In genomic region chr2:163788484-163788883, GRCm38 (mm10) we compare ENCODE assay signal across 8 mouse cellular contexts. TPM values are rescaled to one million over a fixed set of nuclear protein-coding genes. Genes with fewer than 3 reads are reported as not detected.
DNase-seq lines count a peak whose midpoint lies in the region; ATAC-seq and TF ChIP-seq lines count a peak whose summit lies in the region.

No protein-coding gene starts in this region.

- no peak for TF ChIP-seq POLR2A in thymus, adult 2 months (IDR thresholded peaks at IDR 0.05; ENCODE audit: control insufficient read depth, extremely low read depth, insufficient read depth, low read length, poor library complexity)

- no peaks in the 10 kb centered on the region for H3K4me1 ChIP-seq in midbrain, embryonic 10.5 days
- no peaks in the 10 kb centered on the region for H3K4me1 ChIP-seq in midbrain, embryonic 15.5 days
- no peaks in the 10 kb centered on the region for H3K4me1 ChIP-seq in embryonic facial prominence, embryonic 11.5 days (ENCODE audit: control insufficient read depth, insufficient read depth, low read length)
- H3K4me1 ChIP-seq in hindbrain, postnatal 0 days (ENCODE audit: insufficient read depth, low read length) = no peaks in the 10 kb centered on the region
- no peaks in the 10 kb centered on the region for H3K4me1 ChIP-seq in thymus, adult 2 months (replicated peaks; ENCODE audit: control insufficient read depth, insufficient read depth, low read length)

- DNase-seq in midbrain, embryonic 10.5 days (ENCODE audit: low spot score) = peak; percentile 47
- peak; percentile 74 to 82 for DNase-seq in adrenal gland, postnatal 36 days
- peak; percentile 74 for DNase-seq in embryonic facial prominence, embryonic 11.5 days (ENCODE audit: low spot score)
- peak; percentile 77 for DNase-seq in hindbrain, postnatal 0 days (ENCODE audit: low spot score)
- peak; percentile 67 to 75 for DNase-seq in left cerebral cortex, postnatal 10 days (ENCODE audit: extremely low spot score in 1 of 2, low spot score in 2 of 2)
- peak; percentile 53 for DNase-seq in naive thymus-derived CD4-positive, alpha-beta T cell, adult 2 months (ENCODE audit: low read depth)
- peak; percentile 65 for DNase-seq in thymus, adult 2 months

- H3K9ac ChIP-seq in midbrain, embryonic 15.5 days = no peak overlapping the region
- no peak overlapping the region for H3K9ac ChIP-seq in embryonic facial prominence, embryonic 11.5 days (replicated peaks; ENCODE audit: low read length)
- H3K9ac ChIP-seq in hindbrain, postnatal 0 days (replicated peaks; ENCODE audit: low read length) = no peak overlapping the region

- intact Hi-C loops in left cerebral cortex, postnatal 10 days (cut with DNase I) = loop anchor here (10.0 kb wide), 1 partner anchor 46 kb away; no protein-coding TSS in a partner anchor

- 82% methylated on average over 4 of the region's 4 CpGs for WGBS in midbrain, embryonic 10.5 days
- 76% methylated on average over 4 of the region's 4 CpGs for WGBS in midbrain, embryonic 15.5 days
- 80% methylated on average over 4 of the region's 4 CpGs for WGBS in embryonic facial prominence, embryonic 11.5 days
- WGBS in hindbrain, postnatal 0 days = 76% methylated on average over 4 of the region's 4 CpGs
- WGBS in thymus, adult 2 months = 65% methylated on average over 4 of the region's 4 CpGs

- no peak for ATAC-seq in midbrain, embryonic 15.5 days (replicated peaks)
- no peak; the same call in 1 of the 2 replicates for ATAC-seq in embryonic facial prominence, embryonic 11.5 days (replicated peaks; ENCODE audit: insufficient number of reproducible peaks, low FRiP score, low TSS enrichment, low read depth)
- peak; percentile 55; the same call in 1 of the 2 replicates for ATAC-seq in hindbrain, postnatal 0 days

- no peaks in the 10 kb centered on the region for H3K9me3 ChIP-seq in midbrain, embryonic 10.5 days (replicated peaks)
- no peaks in the 10 kb centered on the region for H3K9me3 ChIP-seq in midbrain, embryonic 15.5 days
- no peaks in the 10 kb centered on the region for H3K9me3 ChIP-seq in embryonic facial prominence, embryonic 11.5 days (replicated peaks; ENCODE audit: control insufficient read depth, low read length)
- H3K9me3 ChIP-seq in hindbrain, postnatal 0 days (ENCODE audit: low read length) = no peaks in the 10 kb centered on the region

- peak; percentile 79 for TF ChIP-seq CTCF in hindbrain, postnatal 0 days (IDR thresholded peaks at IDR 0.05; ENCODE audit: low read depth)
- TF ChIP-seq CTCF in thymus, adult 2 months (IDR thresholded peaks at IDR 0.05; ENCODE audit: borderline replicate concordance, control insufficient read depth, extremely low read depth, insufficient read depth, low read length, poor library complexity) = peak; percentile 55; the same call in 1 of the 2 replicates

- H3K27ac ChIP-seq in midbrain, embryonic 10.5 days (replicated peaks) = no peak overlapping the region
- no peak overlapping the region for H3K27ac ChIP-seq in midbrain, embryonic 15.5 days
- H3K27ac ChIP-seq in embryonic facial prominence, embryonic 11.5 days (replicated peaks; ENCODE audit: low read depth, low read length) = no peak overlapping the region
- no peak overlapping the region for H3K27ac ChIP-seq in hindbrain, postnatal 0 days
- no peak overlapping the region for H3K27ac ChIP-seq in thymus, adult 2 months (ENCODE audit: control insufficient read depth, insufficient read depth, low read length)

- 0 out of 2 replicates have a peak, but pooled peaks cover 12% of the 10 kb centered on the region for H3K27me3 ChIP-seq in midbrain, embryonic 10.5 days (ENCODE audit: low read depth, poor library complexity, severe bottlenecking)
- H3K27me3 ChIP-seq in midbrain, embryonic 15.5 days (replicated peaks) = no peaks in the 10 kb centered on the region
- H3K27me3 ChIP-seq in embryonic facial prominence, embryonic 11.5 days (ENCODE audit: control insufficient read depth, insufficient read depth, low read length) = no peaks in the 10 kb centered on the region
- H3K27me3 ChIP-seq in hindbrain, postnatal 0 days (ENCODE audit: insufficient read depth, low read length) = no peaks in the 10 kb centered on the region
- no peaks in the 10 kb centered on the region for H3K27me3 ChIP-seq in thymus, adult 2 months (ENCODE audit: control insufficient read depth, insufficient read depth, low read length)

- H3K36me3 ChIP-seq in midbrain, embryonic 10.5 days = no peaks in the 10 kb centered on the region
- no peaks in the 10 kb centered on the region for H3K36me3 ChIP-seq in midbrain, embryonic 15.5 days (replicated peaks)
- no peaks in the 10 kb centered on the region for H3K36me3 ChIP-seq in embryonic facial prominence, embryonic 11.5 days (replicated peaks; ENCODE audit: control insufficient read depth, insufficient read depth, low read depth, low read length)
- no peaks in the 10 kb centered on the region for H3K36me3 ChIP-seq in hindbrain, postnatal 0 days (ENCODE audit: insufficient read depth, low read length)
- H3K36me3 ChIP-seq in thymus, adult 2 months (ENCODE audit: control insufficient read depth, insufficient read depth, low read length) = no peaks in the 10 kb centered on the region

- no peak overlapping the region for H3K4me3 ChIP-seq in midbrain, embryonic 10.5 days
- no peak overlapping the region for H3K4me3 ChIP-seq in midbrain, embryonic 15.5 days
- H3K4me3 ChIP-seq in embryonic facial prominence, embryonic 11.5 days (ENCODE audit: low read depth, low read length) = no peak overlapping the region
- H3K4me3 ChIP-seq in hindbrain, postnatal 0 days (ENCODE audit: low read length) = no peak overlapping the region
- no peak overlapping the region for H3K4me3 ChIP-seq in thymus, adult 2 months (ENCODE audit: control insufficient read depth, insufficient read depth, low read length)

- H3K4me2 ChIP-seq in midbrain, embryonic 15.5 days = no peak overlapping the region
- H3K4me2 ChIP-seq in embryonic facial prominence, embryonic 11.5 days (ENCODE audit: low read depth, low read length) = no peak overlapping the region
- no peak overlapping the region for H3K4me2 ChIP-seq in hindbrain, postnatal 0 days (ENCODE audit: low read depth, low read length)

RNA-seq across cellular contexts. Expression of gene Ccn5, which starts 32.2 kb away (rescaled TPM):
- 0.39 and 0.60 TPM in 2 replicates for polyA plus RNA-seq in midbrain, embryonic 10.5 days (2016; fragmentation: Nextera tagmentation; extraction: Ambion mirVana)
- 0.28 and 0.68 TPM in 2 replicates for polyA plus RNA-seq in midbrain, embryonic 15.5 days (2015; fragmentation: Nextera tagmentation; extraction: Ambion mirVana)
- total RNA-seq in adrenal gland, postnatal 36 days (2021) = under 1 TPM in 1 of 2 experiments, not detected in 1; 0.63 TPM
- polyA plus RNA-seq in embryonic facial prominence, embryonic 11.5 days (2014; fragmentation: Nextera tagmentation; extraction: Ambion mirVana) = 0.71 TPM in 1 of 2 replicates, not detected in the other
- 0.58 TPM in 1 of 2 replicates, not detected in the other for total RNA-seq in hindbrain, postnatal 0 days (2014; rRNA removed)
- 0.20 and 0.33 TPM in 2 replicates for polyA plus RNA-seq in hindbrain, postnatal 0 days (2015; fragmentation: Nextera tagmentation; extraction: Ambion mirVana)
- under 1 TPM in 1 of 2 experiments, not detected in 1; 0.32 TPM for total RNA-seq in left cerebral cortex, postnatal 10 days (2021)
- polyA plus RNA-seq in thymus, adult 2 months (2012; rRNA removed) = 1.7 and 2.1 TPM in 2 replicates

RNA-seq across cellular contexts. Expression of gene Ada, which starts 38.4 kb away (rescaled TPM):
- 9.1 and 10.0 TPM in 2 replicates for polyA plus RNA-seq in midbrain, embryonic 10.5 days (2016; fragmentation: Nextera tagmentation; extraction: Ambion mirVana)
- 3.9 TPM in 2 replicates for polyA plus RNA-seq in midbrain, embryonic 15.5 days (2015; fragmentation: Nextera tagmentation; extraction: Ambion mirVana)
- 1 to 10 TPM; 3.6 to 4.9 TPM for total RNA-seq in adrenal gland, postnatal 36 days (2021)
- 10.3 and 11.0 TPM in 2 replicates for polyA plus RNA-seq in embryonic facial prominence, embryonic 11.5 days (2014; fragmentation: Nextera tagmentation; extraction: Ambion mirVana)
- total RNA-seq in hindbrain, postnatal 0 days (2014; rRNA removed) = 2.2 and 3.4 TPM in 2 replicates
- 3.2 and 3.4 TPM in 2 replicates for polyA plus RNA-seq in hindbrain, postnatal 0 days (2015; fragmentation: Nextera tagmentation; extraction: Ambion mirVana)
- total RNA-seq in left cerebral cortex, postnatal 10 days (2021) = 1 to 10 TPM; 3.7 to 3.8 TPM
- polyA plus RNA-seq in thymus, adult 2 months (2012; rRNA removed) = 46.8 and 51.1 TPM in 2 replicates
